Mouse (Mus musculus) colon, adult 2 months (tissue): ENCODE measurements around the gene Slc17a1. TPM values are rescaled to one million over a fixed set of nuclear protein-coding genes. Genes with fewer than 3 reads are reported as not detected.

Experiments
- polyA plus RNA-seq: library from polyadenylated mRNA; depleted of rRNA; stranded (reverse); fragments of >200 nt; gene quantifications from 2 replicates; pipeline ENCODE4 v1.2.3, GENCODE M21; 2012; rRNA removed

Slc17a1 gene
- polyA plus RNA-seq, result not detected in 2 replicates

GRCm38 (mm10) chr13:23867405-23867804 is at the start of gene Slc17a1:
TSS of gene Slc17a1 (plus strand) at chr13:23867750.

GRCm38 (mm10) chr13:23839308-23839707 is 28.2 kb upstream of the Slc17a1 start, which contains the start of gene Slc17a3:
TSS of gene Slc17a3 (plus strand) at chr13:23839434.

GRCm38 (mm10) chr13:23914376-23915167 is 47.0 kb downstream of the Slc17a1 start, which contains the start of gene Slc17a4:
TSS of gene Slc17a4 (minus strand) at chr13:23915009.

GRCm38 (mm10) chr13:23933421-23934210 is 66.1 kb downstream of the Slc17a1 start, which contains the start of gene Hist1h2ba:
TSS of gene Hist1h2ba (minus strand) at chr13:23934156.

GRCm38 (mm10) chr13:23934211-23934520 is 66.6 kb downstream of the Slc17a1 start, which contains the start of gene Hist1h2aa:
TSS of gene Hist1h2aa (plus strand) at chr13:23934462.

Other genes starting within 250 kb of the Slc17a1 start
- gene Hist1h2be, start 246.6 kb upstream of the Slc17a1 start, polyA plus RNA-seq, result 3.1 and 3.3 TPM in 2 replicates
- 3.2 and 3.9 TPM in 2 replicates for gene Hist1h1e, start 245.2 kb upstream of the Slc17a1 start, polyA plus RNA-seq
- 2.4 and 3.8 TPM in 2 replicates for gene Hist1h2ac, start 183.8 kb upstream of the Slc17a1 start, polyA plus RNA-seq
- 410 and 605 TPM in 2 replicates for gene Hist1h2bc, start 183.6 kb upstream of the Slc17a1 start, polyA plus RNA-seq
- not detected in 2 replicates for gene Hist1h1t, start 171.9 kb upstream of the Slc17a1 start, polyA plus RNA-seq
- gene Hist1h4c, start 169.3 kb upstream of the Slc17a1 start, polyA plus RNA-seq, result 20.7 and 21.2 TPM in 2 replicates
- gene Hfe, start 156.9 kb upstream of the Slc17a1 start, polyA plus RNA-seq, result 9.4 and 10.3 TPM in 2 replicates
- gene Hist1h1c, start 128.9 kb upstream of the Slc17a1 start, polyA plus RNA-seq, result 204 and 212 TPM in 2 replicates
- 23.6 and 30.3 TPM in 2 replicates for gene Hist1h3c, start 122.1 kb upstream of the Slc17a1 start, polyA plus RNA-seq
- 12.8 and 18.4 TPM in 2 replicates for gene Hist1h2bb, start 121.0 kb upstream of the Slc17a1 start, polyA plus RNA-seq
- 23.5 and 25.9 TPM in 2 replicates for gene Hist1h2ab, start 116.6 kb upstream of the Slc17a1 start, polyA plus RNA-seq
- 26.4 and 32.0 TPM in 2 replicates for gene Hist1h3b, start 115.5 kb upstream of the Slc17a1 start, polyA plus RNA-seq
- 20.0 and 20.8 TPM in 2 replicates for gene Hist1h4b, start 110.7 kb upstream of the Slc17a1 start, polyA plus RNA-seq
- gene Hist1h4a, start 106.5 kb upstream of the Slc17a1 start, polyA plus RNA-seq, result 15.5 and 15.9 TPM in 2 replicates
- 23.6 and 24.8 TPM in 2 replicates for gene Hist1h3a, start 105.4 kb upstream of the Slc17a1 start, polyA plus RNA-seq
- gene Hist1h1a, start 104.1 kb upstream of the Slc17a1 start, polyA plus RNA-seq, result 1.1 and 1.4 TPM in 2 replicates
- 0.12 and 0.14 TPM in 2 replicates for gene Trim38, start 97.8 kb upstream of the Slc17a1 start, polyA plus RNA-seq
- gene Slc17a2, start 60.8 kb upstream of the Slc17a1 start, polyA plus RNA-seq, result 0.36 and 0.59 TPM in 2 replicates
- gene Slc17a3, start 28.3 kb upstream of the Slc17a1 start, polyA plus RNA-seq, result not detected in 2 replicates
- 16.1 and 27.1 TPM in 2 replicates for gene Slc17a4, start 47.3 kb downstream of the Slc17a1 start, polyA plus RNA-seq
- not detected in 2 replicates for gene Hist1h2ba, start 66.4 kb downstream of the Slc17a1 start, polyA plus RNA-seq
- gene Hist1h2aa, start 66.7 kb downstream of the Slc17a1 start, polyA plus RNA-seq, result not detected in 2 replicates
- gene Scgn, start 123.5 kb downstream of the Slc17a1 start, polyA plus RNA-seq, result 2.1 and 3.1 TPM in 2 replicates